Mouse (Mus musculus) lung, postnatal 4 days (tissue): Measurements from ENCODE around the gene Tbcel.

ENCODE experiments used
- DNase-seq, 2 experiments: peaks; one replicate each; pipeline ENCODE4 v3.0.0; 2021

The Tbcel gene

GRCm38 (mm10) chr9:42382063-42382462 is 125.5 kb downstream of the Tbcel start:
- DNase-seq = no peak

GRCm38 (mm10) chr9:42378071-42378470 is 129.5 kb downstream of the Tbcel start:
- no peak for DNase-seq

- no peak for DNase-seq
These were observed 130.0 kb downstream of the Tbcel start for GRCm38 (mm10) chr9:42377656-42378055.

GRCm38 (mm10) chr9:42371670-42372368 is 135.8 kb downstream of the Tbcel start:
- no peak for DNase-seq
